Mouse (Mus musculus) left cerebral cortex, adult 18-20 months (tissue): ENCODE measurements around the gene Ston2. TPM values are rescaled to one million over a fixed set of nuclear protein-coding genes. Genes with fewer than 3 reads are reported as not detected.
"Not testable (repeated sequence)": the region's sequence is repeated elsewhere in the genome, so short reads cannot be mapped to it uniquely, and the experiment has no call there.

Source experiments
- DNase-seq, 2 experiments: peaks; one replicate each; pipeline ENCODE4 v3.0.0; 2021 to 2022; ENCODE audit warnings: low spot score in 2 of 2, mixed read lengths in 1 of 2
- total RNA-seq, 2 experiments: library from RNA; stranded (reverse); gene quantifications; 2 replicates each; pipeline ENCODE4 v1.2.3; 2021

Ston2 gene
- total RNA-seq, 2 experiments from 2014 or later: 18.0 to 18.8 TPM

DNA sequence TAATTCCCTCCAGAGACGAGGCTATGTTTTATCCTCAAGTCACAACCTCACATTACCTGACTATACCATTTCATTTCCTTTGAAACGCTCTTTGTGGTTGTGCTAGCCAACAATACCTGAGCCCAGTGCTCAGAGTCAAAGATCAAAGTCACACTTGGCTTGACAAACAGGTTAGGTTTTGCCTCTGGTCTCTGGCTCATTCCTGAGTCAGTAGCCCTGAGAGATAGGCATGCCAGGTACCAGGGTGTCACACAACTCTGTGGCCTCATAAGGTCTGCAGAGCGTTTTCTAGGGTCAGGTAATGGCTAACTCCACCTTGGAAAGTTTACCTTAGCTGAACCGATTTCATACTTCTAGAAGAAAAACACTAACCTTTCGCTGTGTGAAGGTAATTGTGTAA lies 35.5 kb downstream of the Ston2 start:
- no peak for DNase-seq

DNA sequence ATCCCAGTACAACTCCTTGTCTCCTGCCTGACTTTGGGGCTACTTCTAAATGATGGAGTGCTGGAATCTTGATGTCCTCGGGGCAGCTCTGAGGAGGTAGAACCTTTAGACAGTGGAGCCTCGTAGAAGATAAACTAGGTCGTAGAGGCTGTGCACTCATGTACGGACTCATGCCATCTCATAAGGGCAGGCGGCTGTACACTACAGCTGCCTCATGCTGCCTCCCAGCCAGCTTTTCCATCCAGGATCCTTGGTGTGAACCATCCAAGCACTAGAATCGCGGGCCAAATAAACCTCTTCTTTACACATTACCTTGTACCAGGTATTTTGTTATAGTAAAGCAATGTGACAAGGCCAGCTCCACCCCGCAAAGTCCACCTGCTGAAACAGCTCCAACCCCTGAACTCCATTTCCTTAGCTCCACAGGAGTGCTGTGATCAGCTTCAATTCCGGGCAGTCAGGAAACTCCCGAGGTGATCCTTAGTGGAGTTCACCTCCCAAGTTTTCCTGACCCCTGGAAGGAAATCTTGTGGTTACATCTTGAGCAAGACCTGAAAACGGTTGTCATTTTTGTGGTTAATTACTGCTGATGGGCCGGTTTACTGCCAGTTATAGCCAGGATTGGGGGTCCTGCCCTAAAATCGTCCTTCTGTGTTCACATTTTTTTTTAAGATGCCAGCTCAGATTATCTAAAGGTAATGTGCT lies 36.1 kb downstream of the Ston2 start:
- DNase-seq: no peak

DNA sequence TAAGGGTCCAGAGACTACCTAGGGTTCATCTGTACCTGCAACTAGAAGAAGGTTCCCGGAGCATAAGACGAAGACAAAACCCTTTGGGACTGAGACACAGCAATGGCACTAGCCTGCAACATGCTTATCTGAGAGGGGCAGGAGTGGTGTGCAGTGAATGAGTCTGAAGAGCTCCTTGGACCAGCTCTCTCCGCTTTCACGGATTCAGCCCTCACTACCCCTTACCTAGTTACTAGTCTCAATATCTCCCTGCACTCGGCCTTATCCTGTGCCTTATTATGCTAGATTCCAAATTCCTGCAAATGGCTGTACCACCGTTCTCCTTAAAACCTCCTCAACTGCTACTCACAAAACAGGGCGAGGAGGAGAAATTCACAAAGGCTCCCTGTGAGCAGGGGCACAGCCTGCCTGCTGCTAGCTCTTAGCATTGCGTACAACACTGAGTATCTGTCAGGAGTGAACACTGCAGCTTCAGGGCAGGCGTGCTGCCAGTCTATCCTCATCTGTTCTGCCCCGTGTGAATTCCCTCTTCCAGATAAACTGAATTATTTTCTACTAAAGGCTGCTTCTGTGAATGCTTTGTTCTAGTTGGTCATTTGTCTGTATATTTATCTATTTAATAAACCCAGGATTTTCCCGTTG lies 38.5 kb downstream of the Ston2 start:
- DNase-seq: no peak

DNA sequence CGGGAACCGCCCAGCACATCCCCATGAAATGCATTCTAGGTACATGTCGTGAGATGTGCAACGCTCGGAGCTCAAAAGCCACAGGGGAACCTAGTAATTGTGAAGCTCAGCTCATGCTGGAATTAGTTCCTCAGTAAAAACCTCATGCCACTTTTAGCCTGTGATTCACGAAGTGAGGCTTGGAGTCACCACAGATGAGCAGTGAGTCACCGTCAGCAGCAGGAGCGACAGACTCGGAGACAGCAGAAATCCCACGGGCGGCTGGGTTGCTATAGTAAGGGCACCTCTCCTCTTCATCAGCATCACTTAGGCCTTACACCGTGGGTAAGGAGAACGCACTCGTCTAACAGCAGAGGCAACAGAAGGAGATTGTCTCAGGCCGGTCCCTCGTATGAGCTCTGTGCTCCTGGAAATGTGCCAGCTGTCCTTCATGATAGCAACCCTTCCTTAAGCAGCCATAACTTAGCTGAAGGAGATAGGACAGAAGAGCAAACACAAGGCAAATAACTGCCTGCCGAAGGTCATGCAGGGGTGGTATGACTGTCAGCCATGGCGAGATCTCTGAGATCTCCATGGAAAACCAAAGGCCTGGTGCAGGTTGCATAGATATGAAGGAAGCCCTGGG lies 39.8 kb downstream of the Ston2 start:
- peak; percentile 68 to 73 for DNase-seq

DNA sequence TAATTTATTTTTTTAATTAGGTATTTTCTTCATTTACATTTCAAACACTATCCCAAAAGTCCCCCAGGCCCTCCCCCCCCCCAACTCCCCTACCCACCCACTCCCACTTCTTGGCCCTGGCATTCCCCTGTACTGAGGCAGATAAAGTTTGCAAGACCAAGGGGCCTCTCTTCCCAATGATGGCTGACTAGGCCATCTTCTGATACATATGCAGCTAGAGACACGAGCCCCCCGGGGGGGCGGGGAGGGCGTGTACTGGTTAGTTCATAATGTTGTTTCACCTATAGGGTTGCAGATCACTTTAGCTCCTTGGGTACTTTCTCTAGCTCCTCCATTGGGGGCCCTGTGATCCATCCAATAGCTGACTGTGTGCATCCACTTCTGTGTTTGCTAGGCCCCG lies 41.3 kb downstream of the Ston2 start:
- DNase-seq: not testable (repeated sequence)

DNA sequence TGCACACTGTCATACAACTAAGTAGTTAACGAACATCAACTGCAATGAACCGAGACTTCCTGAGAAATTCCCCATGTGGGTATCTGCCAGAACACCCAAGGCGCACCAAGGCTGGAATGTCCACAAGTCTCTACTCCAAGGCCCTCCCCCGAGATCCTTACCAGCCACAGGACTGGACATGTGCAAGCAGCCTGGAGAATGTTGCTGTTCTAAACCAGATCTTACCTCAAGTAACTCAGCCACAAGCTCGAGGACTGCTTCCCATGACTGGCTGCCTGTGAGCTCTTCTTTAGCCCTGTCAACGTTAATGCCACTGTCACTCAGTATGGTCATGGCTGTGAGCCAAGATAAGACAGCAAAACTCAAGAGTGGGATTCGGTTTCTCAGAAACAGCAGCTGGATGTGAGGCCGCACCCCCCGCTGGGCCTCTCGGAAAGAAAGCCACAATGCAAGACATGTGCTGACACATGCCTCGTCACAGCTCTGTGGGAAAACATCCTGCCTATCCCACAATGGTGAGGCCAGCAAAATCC lies 42.4 kb downstream of the Ston2 start:
- no peak for DNase-seq

DNA sequence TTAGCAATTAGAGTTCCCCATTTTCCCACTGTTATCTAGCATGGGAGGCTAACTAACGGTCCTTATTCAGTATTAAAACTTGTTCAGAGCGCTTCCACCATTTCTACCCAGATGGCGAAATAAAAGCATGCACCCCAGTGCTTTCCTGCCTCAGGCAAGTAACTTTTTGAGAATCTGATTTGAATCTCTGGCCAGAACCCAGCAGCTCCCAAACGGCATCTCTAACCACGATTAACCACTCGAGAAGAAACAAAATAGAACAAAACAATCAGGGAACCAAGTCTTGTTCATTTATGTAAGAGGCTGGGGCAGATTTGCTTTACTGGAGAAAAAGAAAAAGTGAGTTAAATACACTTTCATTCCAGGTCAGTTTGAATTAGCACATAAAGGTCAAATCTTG lies 44.1 kb downstream of the Ston2 start:
- DNase-seq: no peak

DNA sequence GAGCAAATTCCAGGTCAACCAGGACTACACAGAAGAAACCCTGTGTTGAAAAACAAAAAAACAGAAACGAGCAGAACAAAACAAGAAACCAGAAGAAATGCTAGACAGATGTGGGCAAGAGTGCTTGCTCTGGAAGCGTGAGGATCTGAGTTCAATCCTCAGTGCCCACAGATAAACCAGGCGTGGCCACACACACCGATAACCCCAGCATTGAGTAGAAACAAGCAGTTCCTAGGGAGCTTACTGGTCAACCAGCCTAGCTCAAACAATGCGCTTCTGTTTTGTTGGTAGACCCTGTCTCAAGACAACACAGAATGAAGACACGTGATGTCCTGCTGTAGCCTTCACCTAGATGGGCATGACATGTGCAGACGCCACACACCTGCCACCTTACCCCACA lies 45.3 kb downstream of the Ston2 start:
- DNase-seq: no peak

DNA sequence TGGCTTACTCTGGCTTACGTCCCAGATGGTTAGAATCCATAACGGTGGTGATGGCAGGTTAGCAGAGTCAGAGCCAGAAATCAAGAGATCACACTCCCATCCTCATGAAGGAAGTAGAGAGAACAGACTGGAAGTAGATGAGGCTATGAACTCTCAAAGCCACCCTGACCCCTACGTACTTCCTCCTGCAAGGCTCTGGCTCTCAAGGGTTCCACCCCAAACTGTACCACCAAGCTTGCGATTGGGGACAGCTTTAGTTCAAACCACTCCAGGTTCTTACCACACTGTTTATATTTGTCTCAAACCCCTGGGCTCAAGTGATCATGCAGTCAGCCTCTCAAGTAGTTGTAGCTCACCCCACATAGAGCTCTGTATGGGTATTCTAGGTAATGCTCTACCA lies 49.8 kb downstream of the Ston2 start:
- DNase-seq: no peak

DNA sequence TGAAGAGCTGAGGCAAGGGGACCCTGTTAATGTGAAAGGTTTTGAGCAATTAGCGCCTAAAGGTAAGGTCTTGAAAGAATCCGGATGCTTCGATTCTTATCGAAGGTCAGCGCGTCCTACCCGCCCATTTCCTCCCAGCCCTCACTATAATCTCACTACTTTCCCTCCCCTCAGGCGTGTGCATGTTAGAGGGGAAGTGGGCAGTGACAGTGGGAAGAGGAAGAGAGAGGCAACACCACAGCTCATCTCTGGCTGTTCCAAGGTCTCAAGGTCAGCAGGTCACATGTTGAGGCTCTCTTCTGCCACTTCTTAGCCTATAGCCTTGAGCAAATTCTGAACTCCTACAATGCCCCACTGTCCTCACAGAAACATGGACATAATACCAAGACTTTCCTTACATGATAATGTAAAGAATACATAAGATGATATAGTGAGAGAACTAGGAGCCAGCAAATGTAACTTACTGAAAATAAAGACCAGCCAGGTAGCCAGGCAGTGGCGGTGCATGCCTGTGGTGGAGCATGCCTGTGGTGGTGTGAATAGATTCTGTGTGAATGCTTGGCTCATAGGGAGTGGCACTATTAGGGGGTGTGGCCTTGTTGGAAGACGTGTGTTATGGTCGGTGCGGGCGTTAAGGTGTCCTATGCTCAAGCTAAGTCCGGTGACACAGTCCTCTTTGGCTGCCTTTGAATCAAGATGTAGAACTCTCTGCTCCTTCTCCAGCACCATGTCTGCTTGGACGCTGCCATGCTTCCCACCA lies 51.8 kb downstream of the Ston2 start:
- no peak for DNase-seq

DNA sequence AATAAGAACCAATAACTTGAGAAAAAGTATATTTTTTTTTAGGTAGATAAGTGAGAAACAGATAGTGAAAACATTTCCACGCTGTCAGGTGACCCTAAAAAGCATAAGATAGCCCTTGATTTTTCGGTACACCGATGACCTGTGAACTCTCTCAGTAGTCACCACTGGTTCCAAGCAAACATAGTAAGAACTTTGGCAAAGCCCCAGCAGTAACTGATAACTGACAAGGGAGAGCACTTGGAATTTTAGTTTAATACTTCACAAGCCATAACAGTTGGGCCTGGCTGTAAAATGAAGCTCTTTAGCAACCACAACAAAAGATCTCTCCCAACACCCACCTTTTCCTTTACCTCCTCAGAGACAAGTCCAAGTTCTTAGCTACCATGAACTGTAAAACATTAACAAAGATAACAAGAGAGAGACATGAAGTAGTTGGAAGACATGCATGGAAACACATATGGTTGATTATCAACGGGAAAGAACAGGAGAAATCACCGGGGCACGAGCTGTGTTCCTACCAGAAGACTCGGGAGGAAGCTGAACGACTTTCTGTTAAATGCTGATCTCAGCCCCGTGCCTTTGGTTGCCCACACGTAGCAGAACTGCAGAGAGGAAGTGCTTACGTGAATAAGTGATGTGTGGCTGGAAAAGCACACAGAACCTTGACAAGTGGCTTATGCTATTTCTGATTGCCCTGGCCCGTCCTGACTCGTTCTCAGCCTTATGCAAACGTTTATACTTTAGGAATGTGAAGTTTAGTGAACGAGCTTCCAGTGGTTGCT lies 53.8 kb downstream of the Ston2 start:
- DNase-seq: no peak

DNA sequence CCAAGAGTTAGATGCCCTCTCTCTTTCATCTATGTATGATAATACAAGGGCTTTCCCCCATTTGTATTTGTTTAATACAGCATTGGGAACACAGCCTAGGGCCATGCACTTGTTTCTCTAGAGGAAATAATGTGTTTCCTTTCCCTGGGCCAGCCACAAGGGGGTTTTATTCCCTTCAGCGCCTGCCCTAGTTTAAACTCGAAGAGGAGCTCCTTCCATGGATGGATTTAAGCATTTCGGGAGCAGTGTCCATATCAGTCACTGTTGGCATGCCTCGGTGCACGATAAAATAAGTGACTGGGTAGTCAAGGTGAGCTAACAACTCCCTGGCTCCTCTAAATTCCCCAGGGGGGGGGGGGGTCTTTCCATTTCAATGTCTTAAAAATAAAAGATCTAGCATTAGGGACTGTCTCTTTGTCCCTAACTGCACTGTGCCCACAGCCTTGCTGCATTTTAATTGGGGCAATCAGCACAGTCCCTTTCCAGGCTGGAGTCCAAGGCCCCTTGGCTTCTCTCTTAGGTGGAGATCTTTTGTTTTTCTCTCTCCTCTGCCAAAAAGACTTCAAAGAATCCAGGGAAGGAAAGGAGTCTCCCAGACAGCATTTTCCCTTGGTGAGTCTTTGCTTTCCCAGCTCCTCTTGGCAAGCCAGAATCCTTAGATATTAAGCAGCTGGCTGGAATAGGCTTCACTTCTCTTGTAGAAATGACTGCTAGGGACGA lies 55.3 kb downstream of the Ston2 start:
- no peak for DNase-seq

DNA sequence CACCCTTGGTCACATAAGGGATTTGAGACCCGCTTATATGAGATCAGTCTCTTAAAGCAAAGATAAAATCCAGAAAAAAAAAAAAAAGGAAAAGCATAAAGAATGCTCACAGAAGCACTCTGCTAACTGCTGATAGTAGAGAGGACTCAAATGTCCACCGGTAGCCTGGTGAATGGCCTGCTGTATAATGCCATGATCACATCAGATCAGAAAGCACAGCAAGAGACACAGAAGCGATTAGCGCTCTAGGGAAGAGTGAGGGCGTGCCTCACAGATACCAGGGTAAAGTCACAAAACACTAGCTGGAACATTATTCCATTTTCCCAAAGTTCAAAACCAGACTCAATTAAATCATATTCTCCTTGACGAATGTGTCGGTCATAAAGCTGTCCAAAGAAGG lies 62.0 kb downstream of the Ston2 start:
- no peak for DNase-seq

DNA sequence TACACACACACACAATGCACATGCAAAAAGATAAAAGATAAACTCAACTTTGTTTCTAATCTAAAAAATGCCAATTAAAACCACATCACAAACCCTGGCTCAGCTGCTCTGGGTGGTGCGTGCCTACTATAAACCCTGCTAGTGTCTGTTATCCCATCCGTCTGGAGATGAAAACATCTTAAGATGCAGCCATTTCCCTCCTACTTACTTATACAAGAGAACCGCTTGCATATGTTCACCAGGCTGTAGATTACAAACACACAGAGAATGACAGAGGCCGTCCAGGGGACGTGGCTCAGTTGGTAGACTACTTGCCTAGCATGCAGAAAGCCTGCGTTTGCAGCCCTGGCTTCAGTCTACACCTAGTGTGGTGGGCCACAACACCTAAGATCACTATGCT lies 64.3 kb downstream of the Ston2 start:
- DNase-seq: no peak

DNA sequence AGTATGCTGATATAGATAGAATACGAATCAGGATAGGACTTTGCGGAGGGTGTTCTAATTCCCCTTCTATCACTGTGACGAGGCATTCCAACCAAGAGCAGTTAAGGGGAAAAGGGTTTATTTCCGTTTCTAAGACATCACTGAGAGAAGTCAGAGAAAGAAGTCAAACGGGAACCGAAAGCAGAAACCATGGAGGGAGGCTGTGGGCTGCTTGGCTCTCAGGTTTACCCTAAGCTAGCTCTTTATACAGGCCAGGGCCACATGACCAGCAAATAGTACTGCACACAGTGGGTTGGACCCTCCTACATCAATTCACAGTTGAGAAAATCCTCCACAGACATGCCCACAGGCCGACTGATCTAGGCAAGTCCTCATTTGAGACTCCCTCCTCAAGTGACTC lies 69.1 kb downstream of the Ston2 start:
- DNase-seq: no peak

DNA sequence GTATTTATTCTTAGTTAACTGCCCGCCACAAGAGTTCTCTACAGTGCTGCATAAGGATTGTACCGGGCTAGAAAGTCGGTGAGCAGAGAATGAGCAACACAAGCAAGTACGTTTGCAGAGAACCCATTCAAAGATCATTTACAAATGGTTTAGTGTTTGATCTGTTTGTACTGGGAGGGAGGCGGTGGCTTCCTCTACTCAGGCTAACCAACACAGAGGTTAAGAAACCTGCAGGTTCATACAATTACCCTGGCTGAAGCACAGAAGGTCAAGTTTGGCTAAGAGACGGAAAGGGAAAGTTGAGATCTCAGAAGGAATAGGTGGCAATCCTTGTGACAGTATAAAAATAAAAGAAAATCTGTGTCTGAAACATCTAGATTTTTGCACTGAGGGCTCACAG lies 72.5 kb downstream of the Ston2 start:
- DNase-seq: no peak

DNA sequence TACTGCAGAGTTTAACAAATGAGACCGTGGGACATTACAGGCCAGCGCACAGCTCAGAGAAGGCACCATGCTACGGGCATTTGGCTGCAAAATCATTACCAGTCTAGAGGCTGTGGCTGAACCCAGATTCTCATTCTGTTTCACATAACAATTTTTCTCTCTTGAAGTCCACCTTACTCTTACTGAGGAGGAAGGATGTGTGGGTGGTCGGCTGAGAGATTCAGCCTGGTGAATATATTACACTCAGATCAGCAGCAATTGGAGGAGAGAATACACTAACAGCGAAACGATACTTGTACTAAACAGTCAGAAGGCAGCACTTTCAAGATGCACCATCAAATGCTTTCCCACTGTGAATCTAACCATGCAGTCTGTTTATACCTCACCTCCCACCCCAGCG lies 74.8 kb downstream of the Ston2 start:
- DNase-seq: no peak

DNA sequence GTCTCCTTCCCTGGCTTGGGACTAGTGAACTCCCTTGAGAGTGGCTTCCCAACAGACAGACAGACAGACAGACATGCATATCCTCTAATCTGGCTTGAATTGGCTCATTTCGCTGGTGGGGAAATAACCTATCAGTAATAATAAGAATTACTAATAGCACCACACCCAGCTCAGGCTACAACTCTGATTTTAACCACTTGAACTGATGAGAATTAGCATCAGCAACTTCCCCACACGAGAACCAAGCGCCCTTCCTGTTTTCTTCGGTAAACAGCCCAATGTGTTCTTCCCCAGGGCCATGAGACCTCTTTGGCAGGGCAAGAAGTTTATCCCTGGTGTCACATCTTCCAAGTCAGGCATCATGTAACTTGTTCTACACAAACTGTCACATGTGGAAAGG lies 76.5 kb downstream of the Ston2 start:
- DNase-seq: no peak

DNA sequence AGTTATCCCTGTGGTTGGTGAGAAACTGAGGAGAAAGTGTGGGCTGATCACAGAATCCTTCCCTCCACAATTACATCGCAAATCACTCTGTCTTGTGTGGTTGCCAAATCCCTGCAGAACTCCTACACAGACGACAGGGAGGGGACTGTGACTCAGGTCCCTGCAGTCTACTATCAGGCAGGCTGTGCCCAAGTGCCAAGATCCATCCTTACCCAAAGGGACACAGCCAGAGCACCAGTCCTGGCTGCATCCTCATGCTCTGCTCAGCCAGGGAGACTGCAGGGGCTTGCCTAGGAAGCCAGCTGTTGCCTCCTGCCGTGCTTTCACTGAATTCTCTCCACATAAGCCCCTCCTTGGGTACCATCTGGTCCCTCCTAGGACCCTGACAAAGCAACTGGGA lies 77.3 kb downstream of the Ston2 start:
- peak; percentile 29 to 48 for DNase-seq

DNA sequence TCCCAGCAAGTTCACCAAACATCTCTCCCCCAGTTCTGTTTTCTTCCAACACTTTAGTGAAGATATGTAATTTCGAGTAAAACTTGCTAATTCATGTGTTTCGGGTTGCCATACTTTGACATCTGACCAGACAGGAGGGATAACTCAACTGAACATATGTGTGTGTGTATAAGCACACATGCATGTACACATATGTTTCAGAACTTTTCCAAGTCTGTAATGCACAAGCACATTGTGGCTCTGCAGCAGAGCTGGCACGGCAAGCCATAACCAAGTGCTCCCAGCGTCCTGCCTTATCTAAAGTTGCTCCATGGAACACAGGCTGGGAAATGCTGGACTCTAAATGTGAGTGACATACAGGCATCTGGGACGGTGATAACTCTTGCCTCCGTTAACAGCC lies 78.6 kb downstream of the Ston2 start:
- DNase-seq: no peak
